Comparison of ENCODE assay signal across 8 mouse cellular contexts in the genomic region with DNA sequence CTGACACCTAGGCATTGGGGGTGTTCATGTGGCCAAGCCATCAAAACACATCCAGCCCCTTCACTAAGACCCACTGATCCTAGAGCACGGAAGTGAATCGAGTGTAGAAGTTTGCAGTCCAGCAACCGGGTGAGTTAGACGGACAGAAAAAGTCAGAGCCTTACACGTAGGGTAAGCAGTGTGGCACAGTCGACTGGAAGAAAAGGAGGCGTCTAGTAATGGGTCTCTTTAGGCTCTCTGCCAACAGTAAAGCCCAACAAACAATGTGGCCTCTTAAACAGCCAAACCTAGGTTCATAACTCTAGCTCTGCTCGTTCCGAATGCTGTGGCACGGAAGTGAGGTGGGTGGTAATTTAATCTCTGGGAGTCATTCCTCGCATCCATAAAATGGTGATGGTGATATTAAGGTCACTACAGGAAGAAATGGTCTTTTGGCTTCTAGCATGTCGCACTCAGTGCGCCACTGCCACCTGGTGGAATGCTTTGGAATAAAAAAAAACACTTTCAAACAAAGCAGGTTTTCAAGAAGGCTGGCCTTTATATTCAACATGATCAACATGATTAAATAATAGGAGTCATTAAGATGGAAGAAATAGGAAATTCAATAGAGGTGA. TPM values are rescaled to one million over a fixed set of nuclear protein-coding genes. Genes with fewer than 3 reads are reported as not detected.
DNase-seq lines count a peak whose midpoint lies in the region; ATAC-seq and TF ChIP-seq lines count a peak whose summit lies in the region.

No protein-coding gene starts in this region.

- 0 out of 2 replicates have a peak, but pooled peaks have one; percentile 20 for ATAC-seq in kidney, embryonic 14.5 days (ENCODE audit: low FRiP score, low TSS enrichment)
- ATAC-seq in limb, embryonic 12.5 days (ENCODE audit: insufficient number of reproducible peaks, insufficient read depth, low FRiP score, low TSS enrichment, low read depth): peak; percentile 63; the same call in 1 of the 2 replicates

- TF ChIP-seq CTCF in brain, embryonic 14.5 days (IDR thresholded peaks at IDR 0.05; ENCODE audit: borderline replicate concordance, extremely low read depth, insufficient read depth, insufficient read length): peak; percentile 75; the same call in 1 of the 2 replicates

- no peak overlapping the region for H3K27ac ChIP-seq in kidney, embryonic 14.5 days (ENCODE audit: low read depth, low read length)
- no peak overlapping the region for H3K27ac ChIP-seq in limb, embryonic 12.5 days

- 31% methylated on average over 13 of the region's 13 CpGs for WGBS in kidney, embryonic 14.5 days
- 22% methylated on average over 13 of the region's 13 CpGs for WGBS in limb, embryonic 12.5 days

- H3K4me3 ChIP-seq in kidney, embryonic 14.5 days (ENCODE audit: low read length): no peak overlapping the region
- H3K4me3 ChIP-seq in limb, embryonic 12.5 days (replicated peaks): no peak overlapping the region

- H3K9me3 ChIP-seq in kidney, embryonic 14.5 days (ENCODE audit: control insufficient read depth, low read length): no peaks in the 10 kb centered on the region
- no peaks in the 10 kb centered on the region for H3K9me3 ChIP-seq in limb, embryonic 12.5 days

- no peaks in the 10 kb centered on the region for H3K36me3 ChIP-seq in kidney, embryonic 14.5 days (ENCODE audit: control insufficient read depth, insufficient read depth, low read length)
- no peaks in the 10 kb centered on the region for H3K36me3 ChIP-seq in limb, embryonic 12.5 days

- 0 out of 2 replicates have a peak, but pooled peaks cover 4% of the 10 kb centered on the region for H3K4me1 ChIP-seq in kidney, embryonic 14.5 days (ENCODE audit: control insufficient read depth, insufficient read depth, low read length)
- H3K4me1 ChIP-seq in limb, embryonic 12.5 days (replicated peaks): 0 out of 2 replicates have a peak, but pooled peaks cover 8% of the 10 kb centered on the region

- no peak overlapping the region for H3K9ac ChIP-seq in kidney, embryonic 14.5 days (ENCODE audit: low read depth, low read length)
- H3K9ac ChIP-seq in limb, embryonic 12.5 days (replicated peaks): no peak overlapping the region

- no peak for TF ChIP-seq POLR2A in brain, embryonic 14.5 days (IDR thresholded peaks at IDR 0.05; ENCODE audit: borderline replicate concordance, extremely low read depth, insufficient read depth, insufficient read length, poor library complexity, severe bottlenecking)

- no peaks in the 10 kb centered on the region for H3K27me3 ChIP-seq in kidney, embryonic 14.5 days (ENCODE audit: control insufficient read depth, insufficient read depth, low read length)
- peaks cover 10% of the 10 kb centered on the region for H3K27me3 ChIP-seq in limb, embryonic 12.5 days

- peak; percentile 25 to 81 for DNase-seq in adrenal gland, adult (ENCODE audit: inconsistent age in 2 of 2, low spot score in 1 of 2)
- DNase-seq in adrenal gland, adult 8-10 months: no peak
- DNase-seq in B cell, adult 2 months: peak; percentile 58 to 59
- DNase-seq in brain, embryonic 14.5 days (ENCODE audit: low read depth): peak; percentile 85
- DNase-seq in fibroblast of lung, adult 2 months (ENCODE audit: low read depth): peak; percentile 49
- peak; percentile 82 for DNase-seq in retina, embryonic 14.5 days (ENCODE audit: low spot score)

- H3K4me2 ChIP-seq in kidney, embryonic 14.5 days (replicated peaks; ENCODE audit: low read depth, low read length): no peak overlapping the region
- H3K4me2 ChIP-seq in limb, embryonic 12.5 days: no peak overlapping the region

RNA-seq across cellular contexts. Expression of a gene that starts 54.0 kb away (rescaled TPM):
- 10 to 100 TPM; 38.6 to 47.2 (median 41.5) TPM for total RNA-seq in adrenal gland, adult 8-10 months (2022)
- polyA plus RNA-seq in brain, embryonic 14.5 days (2012; rRNA removed): 39.9 and 40.8 TPM in 2 replicates
- 28.4 and 64.8 TPM in 2 replicates for polyA plus RNA-seq in kidney, embryonic 14.5 days (2014; fragmentation: Nextera tagmentation; extraction: Ambion mirVana)
- 39.7 and 42.7 TPM in 2 replicates for polyA plus RNA-seq in limb, embryonic 12.5 days (2016; fragmentation: Nextera tagmentation; extraction: Ambion mirVana)
